Mouse (Mus musculus): ENCODE measurements at regions not wholly inside any gene's neighbourhood (a gene's known extent, or its start where the extent isn't known, plus 50 kb on each side); places are given as distances from the start of the nearest gene placed in this dataset.
A peak's percentile ranks its signal among the peaks of the same experiment; 100 is the strongest.

- Histone ChIP-seq H3K27ac (ENCODE audit: insufficient read depth, low read depth, low read length) (no peak overlapping the region), H3K4me3 (ENCODE audit: insufficient read depth, low read depth, low read length) (no peak overlapping the region), H3K4me1 (ENCODE audit: control insufficient read depth, insufficient read depth, low read length) (peaks cover 2% of the 10 kb centered on the region; the same call in 1 of the 2 replicates)
- TF ChIP-seq CTCF (IDR thresholded peaks at IDR 0.05; ENCODE audit: insufficient read depth, low read depth, low read length): no peak
- TF ChIP-seq POLR2A (IDR thresholded peaks at IDR 0.05; ENCODE audit: insufficient read depth, low read depth, low read length): no peak
- 80% methylated on average over 13 of the region's 13 CpGs for WGBS
Observed at GRCm38 (mm10) chr13:99847531-99847930, 53.4 kb downstream of the Cartpt start.

GRCm38 (mm10) chr13:99842626-99843025 lies 58.3 kb downstream of the Cartpt start:
- 11% methylated on average over 9 of the region's 9 CpGs for WGBS
- Histone ChIP-seq H3K27ac (ENCODE audit: insufficient read depth, low read depth, low read length) (no peak overlapping the region), H3K4me1 (ENCODE audit: control insufficient read depth, insufficient read depth, low read length) (no peaks in the 10 kb centered on the region), H3K4me3 (ENCODE audit: insufficient read depth, low read depth, low read length) (no peak overlapping the region)
- no peak for TF ChIP-seq POLR2A (IDR thresholded peaks at IDR 0.05; ENCODE audit: insufficient read depth, low read depth, low read length)
- TF ChIP-seq CTCF (IDR thresholded peaks at IDR 0.05; ENCODE audit: insufficient read depth, low read depth, low read length): peak; percentile 89

GRCm38 (mm10) chr13:99839446-99839845 lies 61.4 kb downstream of the Cartpt start:
- Histone ChIP-seq H3K27ac (ENCODE audit: insufficient read depth, low read depth, low read length) (no peak overlapping the region), H3K4me3 (ENCODE audit: insufficient read depth, low read depth, low read length) (no peak overlapping the region), H3K4me1 (ENCODE audit: control insufficient read depth, insufficient read depth, low read length) (no peaks in the 10 kb centered on the region)
- TF ChIP-seq POLR2A (IDR thresholded peaks at IDR 0.05; ENCODE audit: insufficient read depth, low read depth, low read length) (no peak), CTCF (IDR thresholded peaks at IDR 0.05; ENCODE audit: insufficient read depth, low read depth, low read length) (no peak)
- WGBS: 64% methylated on average over 9 of the region's 9 CpGs

DNA sequence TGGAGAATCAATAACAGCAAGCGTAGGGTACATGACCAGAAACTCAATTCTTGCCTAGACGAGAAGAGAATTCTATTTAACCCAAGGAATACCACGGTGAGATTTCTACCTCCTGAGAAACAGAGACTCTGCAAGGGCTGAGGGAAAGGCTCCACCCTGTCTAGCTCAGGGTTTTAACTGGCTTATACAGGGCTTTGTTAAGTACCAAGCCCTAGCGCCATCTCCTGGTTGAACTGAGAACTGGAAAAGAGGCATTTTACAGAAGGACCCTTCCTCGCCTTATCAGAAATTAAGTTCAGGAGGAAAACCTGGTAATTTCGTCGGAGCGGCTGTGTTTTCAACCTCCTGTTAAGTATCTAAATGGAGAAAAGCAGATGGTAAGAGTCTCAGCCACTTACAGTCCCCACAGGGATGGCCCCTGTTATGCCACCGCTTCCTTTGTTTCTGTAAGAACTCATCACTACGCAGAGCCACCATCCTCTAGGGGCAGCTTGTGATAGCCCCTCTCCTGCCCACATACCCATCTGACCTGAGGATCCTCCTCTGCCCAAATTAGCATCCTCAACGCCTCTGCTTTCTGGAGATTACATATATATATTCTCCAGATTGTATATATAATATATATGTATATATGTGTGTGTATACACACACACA lies 63.0 kb downstream of the Cartpt start:
- WGBS: 23% methylated on average over 11 of the region's 11 CpGs
- Histone ChIP-seq H3K27ac (ENCODE audit: insufficient read depth, low read depth, low read length) (no peak overlapping the region), H3K4me3 (ENCODE audit: insufficient read depth, low read depth, low read length) (no peak overlapping the region), H3K4me1 (ENCODE audit: control insufficient read depth, insufficient read depth, low read length) (no peaks in the 10 kb centered on the region)
- TF ChIP-seq POLR2A (IDR thresholded peaks at IDR 0.05; ENCODE audit: insufficient read depth, low read depth, low read length) (no peak), CTCF (IDR thresholded peaks at IDR 0.05; ENCODE audit: insufficient read depth, low read depth, low read length) (no peak)

GRCm38 (mm10) chr13:99837180-99837579 lies 63.7 kb downstream of the Cartpt start:
- Histone ChIP-seq H3K4me3 (ENCODE audit: insufficient read depth, low read depth, low read length) (no peak overlapping the region), H3K27ac (ENCODE audit: insufficient read depth, low read depth, low read length) (no peak overlapping the region), H3K4me1 (ENCODE audit: control insufficient read depth, insufficient read depth, low read length) (no peaks in the 10 kb centered on the region)
- WGBS: 74% methylated on average over 6 of the region's 6 CpGs
- TF ChIP-seq CTCF (IDR thresholded peaks at IDR 0.05; ENCODE audit: insufficient read depth, low read depth, low read length) (no peak), POLR2A (IDR thresholded peaks at IDR 0.05; ENCODE audit: insufficient read depth, low read depth, low read length) (no peak)

- WGBS: 90% methylated on average over 5 of the region's 5 CpGs
- Histone ChIP-seq H3K4me3 (ENCODE audit: insufficient read depth, low read depth, low read length) (no peak overlapping the region), H3K27ac (ENCODE audit: insufficient read depth, low read depth, low read length) (no peak overlapping the region), H3K4me1 (ENCODE audit: control insufficient read depth, insufficient read depth, low read length) (no peaks in the 10 kb centered on the region)
- TF ChIP-seq CTCF (IDR thresholded peaks at IDR 0.05; ENCODE audit: insufficient read depth, low read depth, low read length) (no peak), POLR2A (IDR thresholded peaks at IDR 0.05; ENCODE audit: insufficient read depth, low read depth, low read length) (no peak)
Observed at GRCm38 (mm10) chr13:99836586-99836985, 64.3 kb downstream of the Cartpt start.

DNA sequence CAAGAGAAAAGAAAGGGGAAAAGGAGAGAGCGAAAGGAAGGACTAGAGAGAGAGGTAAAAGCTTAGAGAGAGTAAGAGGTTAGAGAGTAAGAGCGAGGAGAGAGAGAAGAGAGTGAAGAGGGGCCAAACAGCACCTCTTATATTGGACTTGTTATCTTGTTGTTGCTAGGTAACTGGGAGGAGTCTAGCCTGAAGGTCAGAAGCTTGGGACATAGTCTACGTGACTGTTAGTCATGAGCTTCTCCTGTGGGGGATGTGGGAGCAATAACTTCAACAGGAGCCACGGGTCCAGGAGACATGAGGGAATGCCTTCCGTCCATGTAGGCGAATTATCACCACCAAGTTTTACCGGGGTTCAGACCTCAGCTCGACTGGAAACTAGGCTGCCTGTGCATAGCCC lies 65.4 kb downstream of the Cartpt start:
- Histone ChIP-seq H3K4me3 (ENCODE audit: insufficient read depth, low read depth, low read length) (no peak overlapping the region), H3K4me1 (ENCODE audit: control insufficient read depth, insufficient read depth, low read length) (no peaks in the 10 kb centered on the region), H3K27ac (ENCODE audit: insufficient read depth, low read depth, low read length) (no peak overlapping the region)
- TF ChIP-seq POLR2A (IDR thresholded peaks at IDR 0.05; ENCODE audit: insufficient read depth, low read depth, low read length) (no peak), CTCF (IDR thresholded peaks at IDR 0.05; ENCODE audit: insufficient read depth, low read depth, low read length) (no peak)
- 96% methylated on average over 8 of the region's 8 CpGs for WGBS

DNA sequence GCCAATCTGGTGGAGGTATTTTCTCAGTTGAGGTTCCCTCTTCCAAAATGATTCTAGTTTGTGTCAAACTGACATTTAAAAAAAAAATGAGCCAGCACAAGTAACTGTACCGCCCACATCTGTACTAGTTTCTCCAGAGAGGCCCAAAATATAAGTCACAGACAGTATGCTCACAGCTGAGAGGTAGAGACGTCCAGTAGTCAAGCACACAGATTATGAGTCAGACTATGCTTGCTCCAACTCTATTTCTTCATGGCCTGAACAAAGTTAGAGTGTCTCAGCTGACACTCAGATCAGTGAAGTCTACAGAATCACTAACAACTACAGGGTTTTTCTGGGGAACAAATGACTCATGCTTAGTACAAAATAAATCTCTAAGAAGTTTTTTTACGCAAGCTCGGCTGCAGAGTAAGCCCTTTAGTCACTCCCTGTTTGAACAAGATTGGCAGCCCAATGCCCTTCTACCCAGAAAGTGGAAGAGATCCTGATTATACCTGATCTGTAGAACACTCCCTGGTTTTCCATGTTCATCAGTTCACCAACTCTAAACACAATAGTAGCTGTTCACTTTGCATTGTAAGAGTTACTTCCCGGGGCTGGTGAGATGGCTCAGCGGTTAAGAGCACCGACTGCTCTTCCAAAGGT lies 70.7 kb downstream of the Cartpt start:
- no peaks in the 10 kb centered on the region for H3K4me1 ChIP-seq (ENCODE audit: control insufficient read depth, insufficient read depth, low read length)
- H3K4me3 ChIP-seq (ENCODE audit: insufficient read depth, low read depth, low read length): no peak overlapping the region
- no peak overlapping the region; the same call in 1 of the 2 replicates for H3K27ac ChIP-seq (ENCODE audit: insufficient read depth, low read depth, low read length)
- no peak for TF ChIP-seq CTCF (IDR thresholded peaks at IDR 0.05; ENCODE audit: insufficient read depth, low read depth, low read length)
- no peak for TF ChIP-seq POLR2A (IDR thresholded peaks at IDR 0.05; ENCODE audit: insufficient read depth, low read depth, low read length)
- WGBS: 68% methylated on average over 7 of the region's 7 CpGs

- Histone ChIP-seq H3K4me1 (ENCODE audit: control insufficient read depth, insufficient read depth, low read length) (no peaks in the 10 kb centered on the region), H3K4me3 (ENCODE audit: insufficient read depth, low read depth, low read length) (no peak overlapping the region), H3K27ac (ENCODE audit: insufficient read depth, low read depth, low read length) (no peak overlapping the region)
- 91% methylated on average over 7 of the region's 7 CpGs for WGBS
- TF ChIP-seq POLR2A (IDR thresholded peaks at IDR 0.05; ENCODE audit: insufficient read depth, low read depth, low read length): no peak
- no peak for TF ChIP-seq CTCF (IDR thresholded peaks at IDR 0.05; ENCODE audit: insufficient read depth, low read depth, low read length)
Observed at GRCm38 (mm10) chr13:99827573-99827972, 73.3 kb downstream of the Cartpt start.

Data from olfactory bulb, adult 2 months (tissue).